Mouse (Mus musculus): ENCODE data around the gene Ifitm3. TPM values are rescaled to one million over a fixed set of nuclear protein-coding genes. Genes with fewer than 3 reads are reported as not detected.

Ifitm3 gene
- 350 and 450 TPM in 2 replicates for polyA plus RNA-seq (2015; fragmentation: Nextera tagmentation; extraction: Ambion mirVana)

DNA sequence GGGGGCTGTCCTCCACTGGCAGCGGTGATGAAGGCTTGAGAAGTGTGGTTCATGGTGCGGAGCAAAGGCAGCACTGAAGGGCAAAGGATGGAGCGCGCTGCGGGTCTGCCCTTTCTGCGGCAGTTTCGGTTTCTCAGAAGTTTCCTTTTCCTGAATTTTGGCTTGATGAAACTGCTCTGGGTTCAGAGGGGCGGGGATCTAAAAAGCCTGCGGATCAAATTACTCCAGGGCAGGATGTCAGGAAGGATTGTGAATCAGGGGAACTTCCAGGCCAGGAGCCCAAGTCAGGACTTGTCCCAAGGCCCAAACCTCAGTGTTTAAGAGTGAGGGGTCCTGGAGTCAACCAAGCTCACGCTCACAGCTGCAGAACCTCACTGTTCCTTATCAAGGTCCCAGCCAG is at the start of gene Ifitm3:
Gene Ifitm3 (minus strand): TSS at position 178 of the 400 bp plus-strand sequence.
- 8% methylated on average over 10 of the region's 10 CpGs for WGBS

DNA sequence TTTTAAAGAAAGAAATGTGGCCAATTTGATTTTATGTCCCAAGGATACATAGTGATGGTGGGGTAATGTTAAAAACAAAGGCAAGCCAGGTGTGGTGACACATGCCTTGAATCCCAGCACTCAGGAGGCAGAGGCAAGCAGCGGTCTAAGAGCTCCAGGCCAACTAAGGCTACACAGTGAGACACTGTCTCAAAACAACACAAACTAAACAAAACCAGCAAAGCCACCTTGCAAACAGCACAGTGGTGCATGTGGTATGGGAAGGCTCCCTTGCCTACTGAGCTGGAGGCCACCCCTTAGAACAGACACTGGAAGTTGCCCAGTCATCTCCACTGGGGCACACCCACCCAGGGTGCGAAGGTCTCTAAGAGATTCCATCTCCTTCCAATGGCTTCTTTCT is 49.4 kb upstream of the Ifitm3 start:
- DNase-seq (ENCODE audit: low spot score) (no peak), ATAC-seq (ENCODE audit: low FRiP score, low TSS enrichment) (0 out of 2 replicates have a peak, but pooled peaks have one; percentile 25)
- H3K36me3 ChIP-seq (ENCODE audit: control insufficient read depth, insufficient read depth, low read length), result no peaks in the 10 kb centered on the region
- no peak overlapping the region for H3K27ac ChIP-seq (replicated peaks)
- no peaks in the 10 kb centered on the region for H3K27me3 ChIP-seq (ENCODE audit: control insufficient read depth, insufficient read depth, low read length)
- H3K4me2 ChIP-seq (replicated peaks; ENCODE audit: low read depth), result peak overlapping the region; percentile 97; the same call in 1 of the 2 replicates
- no peaks in the 10 kb centered on the region for H3K9me3 ChIP-seq (ENCODE audit: control insufficient read depth, low read length)
- TF ChIP-seq EP300 (optimal IDR thresholded peaks at IDR 0.05) (no peak), CTCF (IDR thresholded peaks at IDR 0.05; ENCODE audit: low read depth) (no peak)
- no peak overlapping the region; the same call in 1 of the 2 replicates for H3K4me3 ChIP-seq (ENCODE audit: low read depth, low read length)
- H3K9ac ChIP-seq (ENCODE audit: low read length), result no peak overlapping the region
- WGBS, result 62% methylated on average over 2 of the region's 2 CpGs
- H3K4me1 ChIP-seq (replicated peaks; ENCODE audit: control insufficient read depth, insufficient read depth), result 0 out of 2 replicates have a peak, but pooled peaks cover 4% of the 10 kb centered on the region

More for the DNA sequence above, at the start of gene Ifitm3:
- H3K27me3 ChIP-seq (ENCODE audit: control insufficient read depth, insufficient read depth, low read length), result no peaks in the 10 kb centered on the region
- DNase-seq (ENCODE audit: low spot score) (peak; percentile 56), ATAC-seq (ENCODE audit: low FRiP score, low TSS enrichment) (peak; percentile 35; the same call in 1 of the 2 replicates)
- H3K4me3 ChIP-seq (ENCODE audit: low read depth, low read length), result peak within 1 kb of the TSS; percentile 49
- H3K9me3 ChIP-seq (ENCODE audit: control insufficient read depth, low read length), result no peaks in the 10 kb centered on the region
- peak; percentile 21 for TF ChIP-seq EP300 (optimal IDR thresholded peaks at IDR 0.05)
- TF ChIP-seq CTCF (IDR thresholded peaks at IDR 0.05; ENCODE audit: low read depth), result no peak
- H3K27ac ChIP-seq (replicated peaks), result peak within 1 kb of the TSS; percentile 90
- peak within 1 kb of the TSS; percentile 62 for H3K9ac ChIP-seq (ENCODE audit: low read length)
- peak within 1 kb of the TSS; percentile 62 for H3K4me2 ChIP-seq (replicated peaks; ENCODE audit: low read depth)
- peaks cover 5% of the 10 kb centered on the region; the same call in 1 of the 2 replicates for H3K4me1 ChIP-seq (replicated peaks; ENCODE audit: control insufficient read depth, insufficient read depth)
- no peaks in the 10 kb centered on the region for H3K36me3 ChIP-seq (ENCODE audit: control insufficient read depth, insufficient read depth, low read length)

DNA sequence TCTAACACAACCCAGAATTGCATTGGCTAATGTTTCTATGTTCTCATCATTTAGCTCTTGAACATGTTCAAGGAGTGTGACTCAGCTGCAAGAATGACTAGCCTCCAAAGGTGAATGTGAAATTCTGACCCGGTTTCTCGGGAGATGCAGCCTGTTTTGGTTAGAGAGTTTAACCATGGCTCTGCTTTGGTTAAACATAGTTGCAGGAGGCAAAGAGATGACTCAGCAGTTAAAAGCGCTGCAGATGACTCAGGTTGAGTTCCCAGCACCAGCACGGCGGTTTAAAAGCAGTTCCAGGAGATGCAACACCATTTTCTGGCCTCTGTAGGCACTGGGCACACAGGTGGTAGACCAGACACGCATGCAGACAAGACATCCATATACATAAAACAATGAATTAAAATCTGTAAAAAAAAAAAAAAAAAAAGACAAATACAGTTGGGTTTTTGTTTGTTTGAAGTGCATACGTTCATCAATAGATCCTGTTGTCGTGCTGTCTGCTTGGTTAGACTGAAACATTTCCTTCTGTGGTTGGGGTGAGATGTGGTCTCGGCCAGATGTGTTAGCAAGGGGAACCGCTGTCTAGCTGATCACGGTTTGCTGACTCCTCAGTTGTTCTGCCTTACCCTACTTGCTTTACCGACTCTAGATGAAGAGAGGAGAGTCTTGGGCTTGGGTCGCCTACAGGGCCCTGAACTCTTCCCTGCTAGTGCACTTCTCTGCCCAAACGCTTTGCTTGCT is 48.2 kb upstream of the Ifitm3 start:
- Histone ChIP-seq H3K27ac (replicated peaks) (no peak overlapping the region), H3K36me3 (ENCODE audit: control insufficient read depth, insufficient read depth, low read length) (no peaks in the 10 kb centered on the region), H3K4me3 (ENCODE audit: low read depth, low read length) (no peak overlapping the region), H3K4me2 (replicated peaks; ENCODE audit: low read depth) (no peak overlapping the region), H3K9me3 (ENCODE audit: control insufficient read depth, low read length) (no peaks in the 10 kb centered on the region), H3K9ac (ENCODE audit: low read length) (no peak overlapping the region), H3K4me1 (replicated peaks; ENCODE audit: control insufficient read depth, insufficient read depth) (0 out of 2 replicates have a peak, but pooled peaks cover 4% of the 10 kb centered on the region), H3K27me3 (ENCODE audit: control insufficient read depth, insufficient read depth, low read length) (no peaks in the 10 kb centered on the region)
- 87% methylated on average over 14 of the region's 14 CpGs for WGBS
- no peak for DNase-seq (ENCODE audit: low spot score)
- TF ChIP-seq CTCF (IDR thresholded peaks at IDR 0.05; ENCODE audit: low read depth) (no peak), EP300 (optimal IDR thresholded peaks at IDR 0.05) (no peak)
- ATAC-seq (ENCODE audit: low FRiP score, low TSS enrichment), result no peak

DNA sequence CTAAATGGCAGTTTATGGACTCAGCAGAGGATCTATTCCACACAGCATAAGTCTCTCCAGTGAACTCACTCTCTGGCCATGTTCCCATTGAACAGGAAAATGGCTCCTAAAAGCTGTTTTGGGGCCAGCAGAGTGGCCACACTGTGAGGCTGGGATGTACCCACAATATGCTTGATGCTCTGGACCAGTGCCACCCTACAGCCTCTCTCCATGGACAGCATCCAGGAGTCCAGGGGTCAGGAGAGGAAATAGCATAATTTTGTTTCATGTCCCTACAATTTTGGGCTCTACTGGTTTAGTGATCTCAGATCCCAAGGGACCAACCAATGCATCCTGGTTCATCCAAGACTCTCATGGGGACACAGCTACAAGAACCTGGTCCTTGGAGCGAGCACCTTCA is 47.0 kb upstream of the Ifitm3 start:
- ATAC-seq (ENCODE audit: low FRiP score, low TSS enrichment), result no peak
- 89% methylated on average over 1 of the region's 1 CpGs for whole genome bisulfite sequencing
- Histone ChIP-seq H3K27me3 (ENCODE audit: control insufficient read depth, insufficient read depth, low read length) (no peaks in the 10 kb centered on the region), H3K9me3 (ENCODE audit: control insufficient read depth, low read length) (no peaks in the 10 kb centered on the region), H3K4me2 (replicated peaks; ENCODE audit: low read depth) (no peak overlapping the region), H3K27ac (replicated peaks) (no peak overlapping the region), H3K9ac (ENCODE audit: low read length) (no peak overlapping the region), H3K4me1 (replicated peaks; ENCODE audit: control insufficient read depth, insufficient read depth) (0 out of 2 replicates have a peak, but pooled peaks cover 4% of the 10 kb centered on the region), H3K4me3 (ENCODE audit: low read depth, low read length) (no peak overlapping the region), H3K36me3 (ENCODE audit: control insufficient read depth, insufficient read depth, low read length) (no peaks in the 10 kb centered on the region)
- TF ChIP-seq EP300 (optimal IDR thresholded peaks at IDR 0.05) (no peak), CTCF (IDR thresholded peaks at IDR 0.05; ENCODE audit: low read depth) (no peak)
- no peak for DNase-seq (ENCODE audit: low spot score)

DNA sequence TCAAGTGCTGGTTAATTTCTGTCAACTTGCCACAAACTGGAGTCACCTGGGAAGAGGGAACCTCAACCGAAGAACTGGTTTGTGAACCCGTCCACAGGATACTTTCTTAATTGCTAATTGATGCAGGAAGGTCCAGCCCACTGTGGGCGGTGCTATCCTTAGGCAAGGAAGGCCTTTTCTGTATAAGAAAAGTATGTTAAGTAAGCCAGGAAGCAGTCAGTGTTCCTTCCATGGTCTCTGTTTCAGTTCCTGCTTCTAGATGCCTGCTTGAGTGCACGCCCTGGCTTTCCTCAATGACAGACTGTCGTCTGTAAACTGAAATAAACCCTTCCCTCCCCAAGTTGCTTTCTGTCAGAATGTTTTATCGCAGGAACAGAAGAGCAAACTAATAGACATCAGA is 46.4 kb upstream of the Ifitm3 start:
- TF ChIP-seq EP300 (optimal IDR thresholded peaks at IDR 0.05) (no peak), CTCF (IDR thresholded peaks at IDR 0.05; ENCODE audit: low read depth) (no peak)
- Histone ChIP-seq H3K36me3 (ENCODE audit: control insufficient read depth, insufficient read depth, low read length) (no peaks in the 10 kb centered on the region), H3K4me2 (replicated peaks; ENCODE audit: low read depth) (no peak overlapping the region), H3K27ac (replicated peaks) (no peak overlapping the region), H3K27me3 (ENCODE audit: control insufficient read depth, insufficient read depth, low read length) (no peaks in the 10 kb centered on the region), H3K4me3 (ENCODE audit: low read depth, low read length) (no peak overlapping the region), H3K9me3 (ENCODE audit: control insufficient read depth, low read length) (no peaks in the 10 kb centered on the region), H3K4me1 (replicated peaks; ENCODE audit: control insufficient read depth, insufficient read depth) (0 out of 2 replicates have a peak, but pooled peaks cover 4% of the 10 kb centered on the region), H3K9ac (ENCODE audit: low read length) (no peak overlapping the region)
- 77% methylated on average over 6 of the region's 6 CpGs for WGBS
- DNase-seq (ENCODE audit: low spot score), result no peak
- no peak for ATAC-seq (ENCODE audit: low FRiP score, low TSS enrichment)

DNA sequence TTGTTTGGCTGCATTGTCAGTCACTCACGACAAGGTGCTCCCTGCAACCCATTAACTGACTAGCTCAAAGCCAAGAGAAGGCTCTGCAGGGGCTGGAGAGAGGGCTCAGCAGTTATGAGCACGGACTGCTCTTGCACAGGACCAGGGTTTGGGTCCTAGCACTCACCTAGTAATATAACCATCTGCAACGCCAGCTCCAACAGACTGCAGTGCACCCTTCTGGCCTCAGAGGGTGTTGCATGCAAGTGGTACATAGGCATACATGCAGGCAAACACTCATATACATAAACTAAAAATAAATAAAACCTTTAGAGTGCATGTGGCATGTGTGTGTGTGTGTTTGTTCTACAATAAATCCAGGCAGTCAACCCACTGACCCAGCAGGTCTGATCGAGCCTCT is 45.2 kb upstream of the Ifitm3 start:
- Histone ChIP-seq H3K9me3 (ENCODE audit: control insufficient read depth, low read length) (no peaks in the 10 kb centered on the region), H3K9ac (ENCODE audit: low read length) (no peak overlapping the region), H3K4me1 (replicated peaks; ENCODE audit: control insufficient read depth, insufficient read depth) (0 out of 2 replicates have a peak, but pooled peaks cover 4% of the 10 kb centered on the region), H3K36me3 (ENCODE audit: control insufficient read depth, insufficient read depth, low read length) (no peaks in the 10 kb centered on the region), H3K27me3 (ENCODE audit: control insufficient read depth, insufficient read depth, low read length) (no peaks in the 10 kb centered on the region), H3K27ac (replicated peaks) (no peak overlapping the region), H3K4me3 (ENCODE audit: low read depth, low read length) (no peak overlapping the region), H3K4me2 (replicated peaks; ENCODE audit: low read depth) (no peak overlapping the region)
- ATAC-seq (ENCODE audit: low FRiP score, low TSS enrichment), result no peak
- DNase-seq (ENCODE audit: low spot score), result no peak
- TF ChIP-seq EP300 (optimal IDR thresholded peaks at IDR 0.05) (no peak), CTCF (IDR thresholded peaks at IDR 0.05; ENCODE audit: low read depth) (peak; percentile 40; the same call in 1 of the 2 replicates)
- WGBS, result 76% methylated on average over 4 of the region's 4 CpGs

Data from stomach, postnatal 0 days (tissue).